Mouse (Mus musculus) cortical plate, adult 2 months (tissue): ENCODE measurements around the gene Ankrd35.

ENCODE experiments used
- CTCF ChIP-seq: fragments of 200-500 bp; IDR thresholded peaks from 2 replicates; pipeline ENCODE4 v1.5.1; 2011; ENCODE audit warnings: mild to moderate bottlenecking, control low read depth, low read length; ENCODE audit not compliant: insufficient read depth; ENCODE audit errors: extremely low read depth
- POLR2A ChIP-seq: fragments of 200-500 bp; IDR thresholded peaks from 2 replicates; pipeline ENCODE4 v1.6.1; 2011; ENCODE audit warnings: mild to moderate bottlenecking, low read length, control low read depth; ENCODE audit not compliant: insufficient read depth; ENCODE audit errors: extremely low read depth

DNA sequence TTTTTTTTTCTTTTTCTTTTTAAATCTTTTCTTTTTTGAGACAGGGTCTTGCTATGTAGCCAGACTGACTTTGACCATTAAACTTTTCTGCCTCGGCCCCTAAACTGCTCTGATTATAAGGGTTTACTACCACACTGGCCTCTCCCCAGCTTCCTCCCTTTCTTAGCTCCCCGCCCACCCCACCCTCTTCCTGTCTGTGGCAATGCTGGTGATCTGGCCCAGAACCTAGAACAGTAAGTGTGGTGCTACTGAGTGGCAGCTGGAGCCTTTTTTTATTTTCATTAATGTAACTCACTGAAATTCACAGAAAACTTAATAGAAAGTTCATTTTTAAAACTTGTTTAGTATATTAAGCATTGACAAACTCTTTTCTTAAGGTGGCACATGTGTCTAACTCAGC lies 45.9 kb downstream of the Ankrd35 start:
- no peak for TF ChIP-seq CTCF
- TF ChIP-seq POLR2A: no peak
